Mouse (Mus musculus) thymus, postnatal 0 days (tissue): Measurements from ENCODE around the gene Evi5l. TPM values are rescaled to one million over a fixed set of nuclear protein-coding genes. Genes with fewer than 3 reads are reported as not detected.

Experiments
- polyA plus RNA-seq: library from polyadenylated mRNA; unstranded; fragments of >200 nt; fragmentation: Nextera tagmentation; extraction: Ambion mirVana; gene quantifications from 2 replicates; pipeline ENCODE4 v1.2.1, GENCODE M21; 2015

Gene Evi5l
- polyA plus RNA-seq, 1 experiment from 2014 or later, result 22.5 TPM

Other genes with a start within 250 kb of the Evi5l start
- 0.12 and 0.16 TPM in 2 replicates for gene Cd209b, start 239.7 kb upstream of the Evi5l start, polyA plus RNA-seq
- 0.30 and 0.32 TPM in 2 replicates for gene Cd209c, start 211.8 kb upstream of the Evi5l start, polyA plus RNA-seq
- 0.45 and 0.83 TPM in 2 replicates for gene Cd209f, start 60.7 kb upstream of the Evi5l start, polyA plus RNA-seq
- 0.12 TPM in 1 of 2 replicates, not detected in the other for gene Cd209g, start 32.5 kb upstream of the Evi5l start, polyA plus RNA-seq
- 0.42 and 0.46 TPM in 2 replicates for gene Prr36, start 50.9 kb downstream of the Evi5l start, polyA plus RNA-seq
- gene Lrrc8e, start 60.3 kb downstream of the Evi5l start, polyA plus RNA-seq, result 0.85 and 0.91 TPM in 2 replicates
- 33.3 and 35.4 TPM in 2 replicates for gene Map2k7, start 72.2 kb downstream of the Evi5l start, polyA plus RNA-seq
- gene Gm49320, start 72.3 kb downstream of the Evi5l start, polyA plus RNA-seq, result 0.21 and 0.26 TPM in 2 replicates
- 2.3 and 4.0 TPM in 2 replicates for gene Tgfbr3l, start 81.6 kb downstream of the Evi5l start, polyA plus RNA-seq
- 34.5 and 36.4 TPM in 2 replicates for gene Snapc2, start 86.5 kb downstream of the Evi5l start, polyA plus RNA-seq
- gene Ctxn1, start 92.7 kb downstream of the Evi5l start, polyA plus RNA-seq, result 8.5 and 8.7 TPM in 2 replicates
- gene Timm44, start 109.3 kb downstream of the Evi5l start, polyA plus RNA-seq, result 49.3 and 50.6 TPM in 2 replicates
- 811 and 840 TPM in 2 replicates for gene Ccl25, start 158.6 kb downstream of the Evi5l start, polyA plus RNA-seq
- gene Elavl1, start 158.8 kb downstream of the Evi5l start, polyA plus RNA-seq, result 209 and 236 TPM in 2 replicates